Mouse (Mus musculus) layer of hippocampus, postnatal 25 days (tissue): ENCODE measurements around the gene Wnk2. TPM values are rescaled to one million over a fixed set of nuclear protein-coding genes. Genes with fewer than 3 reads are reported as not detected.

ENCODE experiments used
- DNase-seq, 2 experiments: peaks; one replicate each; pipeline ENCODE4 v3.0.0; 2022; ENCODE audit warnings: mixed read lengths in 2 of 2, low spot score in 1 of 2; ENCODE audit errors: extremely low spot score in 1 of 2
- total RNA-seq, 2 experiments: library from RNA; stranded (reverse); gene quantifications; 2 replicates each; pipeline ENCODE4 v1.2.3; 2021

The Wnk2 gene
- total RNA-seq, 2 experiments from 2014 or later, result 88.2 to 98.9 TPM

- DNase-seq, result no peak
Observed at GRCm38 (mm10) chr13:49146040-49146697, 1.6 kb downstream of the Wnk2 start.

GRCm38 (mm10) chr13:49145396-49145795, 2.4 kb downstream of the Wnk2 start:
- DNase-seq, result no peak

GRCm38 (mm10) chr13:49144451-49144850, 3.4 kb downstream of the Wnk2 start:
- DNase-seq, result no peak

- no peak for DNase-seq
Observed at GRCm38 (mm10) chr13:49143323-49143722, 4.5 kb downstream of the Wnk2 start.

GRCm38 (mm10) chr13:49142396-49142795, 5.4 kb downstream of the Wnk2 start:
- no peak for DNase-seq

- no peak for DNase-seq
Observed at GRCm38 (mm10) chr13:49140567-49140966, 7.2 kb downstream of the Wnk2 start.

- no peak for DNase-seq
Observed at GRCm38 (mm10) chr13:49134491-49134890, 13.3 kb downstream of the Wnk2 start.

GRCm38 (mm10) chr13:49133125-49133524, 14.7 kb downstream of the Wnk2 start:
- no peak for DNase-seq

GRCm38 (mm10) chr13:49131946-49132687, 15.7 kb downstream of the Wnk2 start:
- DNase-seq, result no peak

- DNase-seq, result no peak
Observed at GRCm38 (mm10) chr13:49131342-49131855, 16.4 kb downstream of the Wnk2 start.

GRCm38 (mm10) chr13:49129845-49130244, 18.0 kb downstream of the Wnk2 start:
- no peak for DNase-seq

GRCm38 (mm10) chr13:49129154-49129553, 18.7 kb downstream of the Wnk2 start:
- no peak for DNase-seq

- DNase-seq, result no peak
Observed at GRCm38 (mm10) chr13:49127844-49128631, 19.8 kb downstream of the Wnk2 start.

GRCm38 (mm10) chr13:49122106-49122505, 25.7 kb downstream of the Wnk2 start:
- no peak for DNase-seq

- DNase-seq, result no peak
Observed at GRCm38 (mm10) chr13:49117563-49117962, 30.3 kb downstream of the Wnk2 start.

GRCm38 (mm10) chr13:49114921-49115320, 32.9 kb downstream of the Wnk2 start:
- no peak for DNase-seq

GRCm38 (mm10) chr13:49114116-49114515, 33.7 kb downstream of the Wnk2 start:
- no peak for DNase-seq

GRCm38 (mm10) chr13:49113345-49113744, 34.5 kb downstream of the Wnk2 start:
- no peak for DNase-seq

- no peak for DNase-seq
Observed at GRCm38 (mm10) chr13:49112652-49113051, 35.2 kb downstream of the Wnk2 start.

GRCm38 (mm10) chr13:49109665-49110064, 38.1 kb downstream of the Wnk2 start:
- DNase-seq, result no peak
